Mouse (Mus musculus) adrenal gland (tissue): Measurements from ENCODE around the gene 2810006K23Rik.

Experiments used
- intact Hi-C: fragments of 180-260 bp; cut with DNase I; formaldehyde crosslinking; loops from one replicate; pipeline ENCODE4 v1.15.1; 2025

Gene 2810006K23Rik

DNA sequence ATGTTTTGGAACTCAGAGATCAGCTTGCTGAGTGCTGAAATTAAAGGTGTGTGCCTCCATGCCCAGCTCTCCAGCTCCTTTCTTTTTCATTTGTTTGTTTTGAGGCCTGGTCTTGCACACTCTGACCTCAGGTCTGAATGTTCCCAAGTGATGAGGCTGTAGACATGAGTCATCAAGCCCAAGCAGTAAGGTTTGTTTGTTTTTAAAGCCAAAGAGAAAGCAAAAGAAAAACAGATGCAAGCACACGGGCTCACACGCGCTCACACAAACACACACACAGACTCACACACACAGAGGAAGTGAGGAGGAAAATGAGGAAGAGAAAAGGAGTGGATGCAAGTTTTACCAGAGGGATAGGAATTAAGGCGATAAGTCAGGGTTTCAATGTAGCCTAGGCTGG, 49.3 kb downstream of the 2810006K23Rik start:
- intact Hi-C loops = no loop called here

- intact Hi-C loops = no loop called here
Observed at GRCm38 (mm10) chr5:124380121-124380520, 52.2 kb downstream of the 2810006K23Rik start.

- intact Hi-C loops = no loop called here
Observed at GRCm38 (mm10) chr5:124387932-124388331, 60.0 kb downstream of the 2810006K23Rik start.
